Mouse (Mus musculus) bone marrow, adult 2 months (tissue): ENCODE results near the gene Mitf.

ENCODE experiments used
- CTCF ChIP-seq: fragments of 200-500 bp; IDR thresholded peaks from 2 replicates; pipeline ENCODE4 v1.5.1; 2011; ENCODE audit warnings: low read length, control low read depth; ENCODE audit not compliant: control insufficient read depth, insufficient read depth
- POLR2A ChIP-seq: fragments of 200-500 bp; IDR thresholded peaks from 2 replicates; pipeline ENCODE4 v1.6.1; 2011; ENCODE audit warnings: low read depth, mild to moderate bottlenecking, control low read depth, low read length, borderline replicate concordance; ENCODE audit not compliant: control insufficient read depth

DNA sequence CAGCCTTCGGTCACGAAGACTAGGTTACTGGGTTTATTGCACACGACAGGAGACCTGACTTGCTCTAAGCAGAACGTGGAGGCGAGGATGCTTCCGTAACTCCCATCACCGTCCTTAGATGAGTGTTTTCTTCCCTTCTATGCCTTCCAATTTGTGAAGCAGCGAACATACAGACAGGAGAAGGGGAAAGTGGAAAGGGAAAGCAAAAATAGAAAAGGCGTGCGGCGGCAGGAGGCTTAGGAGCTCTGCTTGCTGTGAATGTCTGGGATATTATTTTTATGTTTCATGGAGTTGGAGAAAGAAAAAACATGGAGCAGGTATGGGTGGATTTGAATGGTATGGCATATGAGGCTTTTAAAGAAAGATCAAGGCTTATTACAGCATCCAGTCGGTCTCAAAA lies 186.7 kb downstream of the Mitf start:
- TF ChIP-seq CTCF (no peak), POLR2A (no peak)
